Mouse (Mus musculus) heart, postnatal 0 days (tissue): ENCODE results near the gene Nfia.

Experiments used
- CTCF ChIP-seq: IDR thresholded peaks from 2 replicates; pipeline ENCODE4 v1.5.1; 2016; ENCODE audit warnings: antibody characterized with exemption, control low read depth, low read depth
- EP300 ChIP-seq: IDR thresholded peaks from 2 replicates; pipeline ENCODE4 v1.6.1; 2016; ENCODE audit warnings: antibody characterized with exemption, low read depth

GRCm38 (mm10) chr4:97778211-97779002 lies 5.9 kb downstream of the Nfia start:
- TF ChIP-seq CTCF (no peak), EP300 (no peak)
